Mouse (Mus musculus): ENCODE data around the gene Rad51b. TPM values are rescaled to one million over a fixed set of nuclear protein-coding genes. Genes with fewer than 3 reads are reported as not detected.

Rad51b gene
- polyA plus RNA-seq, 1 experiment from 2014 or later = 1.4 TPM

- no peaks in the 10 kb centered on the region for H3K9me3 ChIP-seq
- no peak overlapping the region for H3K9ac ChIP-seq
- H3K36me3 ChIP-seq = no peaks in the 10 kb centered on the region
- H3K4me3 ChIP-seq = no peak overlapping the region
- 0 out of 2 replicates have a peak overlapping the region, but pooled peaks have one; percentile 42 for H3K27ac ChIP-seq (replicated peaks)
- H3K4me2 ChIP-seq = no peak overlapping the region
- peaks cover 4% of the 10 kb centered on the region; the same call in 1 of the 2 replicates for H3K4me1 ChIP-seq (replicated peaks)
- no peaks in the 10 kb centered on the region for H3K27me3 ChIP-seq
- 37% methylated on average over 7 of the region's 7 CpGs for WGBS
- no peak for ATAC-seq (ENCODE audit: low read depth)
These were observed 352.0 kb downstream of the Rad51b start for GRCm38 (mm10) chr12:79648812-79649700.

- Histone ChIP-seq H3K27ac (replicated peaks) (no peak overlapping the region), H3K36me3 (no peaks in the 10 kb centered on the region), H3K4me2 (no peak overlapping the region), H3K27me3 (no peaks in the 10 kb centered on the region), H3K4me3 (no peak overlapping the region), H3K9ac (no peak overlapping the region), H3K4me1 (replicated peaks) (peaks cover 4% of the 10 kb centered on the region; the same call in 1 of the 2 replicates), H3K9me3 (no peaks in the 10 kb centered on the region)
- no peak for ATAC-seq (ENCODE audit: low read depth)
These were observed 352.7 kb downstream of the Rad51b start for GRCm38 (mm10) chr12:79649796-79650195.

GRCm38 (mm10) chr12:79655138-79655537 is 358.1 kb downstream of the Rad51b start:
- no peak for ATAC-seq (ENCODE audit: low read depth)
- no peaks in the 10 kb centered on the region for H3K9me3 ChIP-seq
- no peaks in the 10 kb centered on the region for H3K4me1 ChIP-seq (replicated peaks)
- no peak overlapping the region for H3K4me2 ChIP-seq
- no peak overlapping the region for H3K27ac ChIP-seq (replicated peaks)
- H3K9ac ChIP-seq = no peak overlapping the region
- no peaks in the 10 kb centered on the region for H3K36me3 ChIP-seq
- WGBS = 96% methylated on average over 5 of the region's 5 CpGs
- H3K4me3 ChIP-seq = no peak overlapping the region
- H3K27me3 ChIP-seq = no peaks in the 10 kb centered on the region

GRCm38 (mm10) chr12:79658861-79659260 is 361.8 kb downstream of the Rad51b start:
- 81% methylated on average over 3 of the region's 3 CpGs for WGBS
- no peaks in the 10 kb centered on the region for H3K9me3 ChIP-seq
- no peaks in the 10 kb centered on the region for H3K27me3 ChIP-seq
- H3K9ac ChIP-seq = no peak overlapping the region
- no peaks in the 10 kb centered on the region for H3K36me3 ChIP-seq
- no peak overlapping the region for H3K4me2 ChIP-seq
- no peak overlapping the region for H3K27ac ChIP-seq (replicated peaks)
- peaks cover 19% of the 10 kb centered on the region for H3K4me1 ChIP-seq (replicated peaks)
- ATAC-seq (ENCODE audit: low read depth) = no peak
- no peak overlapping the region for H3K4me3 ChIP-seq

GRCm38 (mm10) chr12:79661270-79661669 is 364.2 kb downstream of the Rad51b start:
- Histone ChIP-seq H3K9ac (no peak overlapping the region), H3K4me1 (replicated peaks) (peaks cover 24% of the 10 kb centered on the region), H3K36me3 (no peaks in the 10 kb centered on the region), H3K4me2 (no peak overlapping the region), H3K27me3 (no peaks in the 10 kb centered on the region), H3K9me3 (no peaks in the 10 kb centered on the region), H3K4me3 (no peak overlapping the region), H3K27ac (replicated peaks) (peak overlapping the region; percentile 54; the same call in 1 of the 2 replicates)
- WGBS = 5% methylated on average over 2 of the region's 2 CpGs
- ATAC-seq (ENCODE audit: low read depth) = peak; percentile 36; the same call in 1 of the 2 replicates

- Histone ChIP-seq H3K9me3 (no peaks in the 10 kb centered on the region), H3K9ac (no peak overlapping the region), H3K4me2 (no peak overlapping the region), H3K36me3 (no peaks in the 10 kb centered on the region), H3K4me3 (no peak overlapping the region), H3K27ac (replicated peaks) (0 out of 2 replicates have a peak overlapping the region, but pooled peaks have one; percentile 38), H3K4me1 (replicated peaks) (peaks cover 24% of the 10 kb centered on the region), H3K27me3 (no peaks in the 10 kb centered on the region)
- 32% methylated on average over 10 of the region's 10 CpGs for WGBS
- ATAC-seq (ENCODE audit: low read depth) = no peak
These were observed 366.2 kb downstream of the Rad51b start for GRCm38 (mm10) chr12:79663131-79663892.

- 44% methylated on average over 7 of the region's 7 CpGs for WGBS
These were observed 367.0 kb downstream of the Rad51b start for GRCm38 (mm10) chr12:79663893-79664574.

GRCm38 (mm10) chr12:79674846-79675439 is 377.9 kb downstream of the Rad51b start:
- H3K4me2 ChIP-seq = no peak overlapping the region
- WGBS = 78% methylated on average over 11 of the region's 11 CpGs
- H3K36me3 ChIP-seq = no peaks in the 10 kb centered on the region
- H3K4me3 ChIP-seq = no peak overlapping the region
- no peaks in the 10 kb centered on the region for H3K27me3 ChIP-seq
- ATAC-seq (ENCODE audit: low read depth) = no peak
- H3K4me1 ChIP-seq (replicated peaks) = peaks cover 9% of the 10 kb centered on the region; the same call in 1 of the 2 replicates
- H3K9ac ChIP-seq = no peak overlapping the region
- no peak overlapping the region; the same call in 1 of the 2 replicates for H3K27ac ChIP-seq (replicated peaks)
- H3K9me3 ChIP-seq = no peaks in the 10 kb centered on the region

More at GRCm38 (mm10) chr12:79663893-79664574, 367.0 kb downstream of the Rad51b start:
- Histone ChIP-seq H3K4me3 (no peak overlapping the region), H3K36me3 (no peaks in the 10 kb centered on the region), H3K9me3 (no peaks in the 10 kb centered on the region), H3K4me1 (replicated peaks) (peaks cover 24% of the 10 kb centered on the region), H3K27ac (replicated peaks) (no peak overlapping the region), H3K27me3 (no peaks in the 10 kb centered on the region), H3K9ac (no peak overlapping the region), H3K4me2 (no peak overlapping the region)
- no peak for ATAC-seq (ENCODE audit: low read depth)

GRCm38 (mm10) chr12:79675440-79676176 is 378.5 kb downstream of the Rad51b start:
- H3K4me2 ChIP-seq = no peak overlapping the region
- H3K27ac ChIP-seq (replicated peaks) = peak overlapping the region; percentile 54; the same call in 1 of the 2 replicates
- no peaks in the 10 kb centered on the region for H3K36me3 ChIP-seq
- 76% methylated on average over 13 of the region's 13 CpGs for WGBS
- ATAC-seq (ENCODE audit: low read depth) = no peak
- H3K9me3 ChIP-seq = no peaks in the 10 kb centered on the region
- no peak overlapping the region for H3K4me3 ChIP-seq
- no peak overlapping the region for H3K9ac ChIP-seq
- H3K27me3 ChIP-seq = no peaks in the 10 kb centered on the region
- H3K4me1 ChIP-seq (replicated peaks) = peaks cover 15% of the 10 kb centered on the region

- ATAC-seq (ENCODE audit: low read depth) = no peak
- H3K9ac ChIP-seq = no peak overlapping the region
- no peak overlapping the region for H3K4me3 ChIP-seq
- H3K36me3 ChIP-seq = no peaks in the 10 kb centered on the region
- no peaks in the 10 kb centered on the region for H3K27me3 ChIP-seq
- peak overlapping the region; percentile 54; the same call in 1 of the 2 replicates for H3K27ac ChIP-seq (replicated peaks)
- no peaks in the 10 kb centered on the region for H3K9me3 ChIP-seq
- no peak overlapping the region for H3K4me2 ChIP-seq
- peaks cover 22% of the 10 kb centered on the region for H3K4me1 ChIP-seq (replicated peaks)
- 89% methylated on average over 6 of the region's 6 CpGs for WGBS
These were observed 379.2 kb downstream of the Rad51b start for GRCm38 (mm10) chr12:79676251-79676650.

- no peak overlapping the region for H3K27ac ChIP-seq (replicated peaks)
- no peak overlapping the region for H3K4me2 ChIP-seq
- 85% methylated on average over 5 of the region's 5 CpGs for WGBS
- H3K36me3 ChIP-seq = no peaks in the 10 kb centered on the region
- H3K4me3 ChIP-seq = no peak overlapping the region
- H3K9ac ChIP-seq = no peak overlapping the region
- peaks cover 22% of the 10 kb centered on the region for H3K4me1 ChIP-seq (replicated peaks)
- H3K9me3 ChIP-seq = no peaks in the 10 kb centered on the region
- no peaks in the 10 kb centered on the region for H3K27me3 ChIP-seq
- ATAC-seq (ENCODE audit: low read depth) = no peak
These were observed 379.8 kb downstream of the Rad51b start for GRCm38 (mm10) chr12:79676896-79677295.
